Mouse (Mus musculus) limb, embryonic 12.5 days (tissue): ENCODE measurements at regions not wholly inside any gene's neighbourhood (a gene's known extent, or its start where the extent isn't known, plus 50 kb on each side); places are given as distances from the start of the nearest gene placed in this dataset.
A peak's percentile ranks its signal among the peaks of the same experiment; 100 is the strongest.

Experiments used
- ATAC-seq: fragments of 200-750 bp; cut with Nextera tagmentation; 2 replicates; pipeline ENCODE4 v1.8.0; 2017; ENCODE audit warnings: low read depth, moderate TSS enrichment; ENCODE audit not compliant: insufficient number of reproducible peaks, insufficient read depth, low FRiP score, low TSS enrichment
- H3K27ac ChIP-seq: fragments of 300-500 bp; sonication (generic); 2 replicates; pipeline ENCODE4 v1.5.1; 2016; ENCODE audit warnings: mild to moderate bottlenecking, moderate library complexity
- H3K27me3 ChIP-seq: fragments of 300-500 bp; sonication (generic); 2 replicates; pipeline ENCODE4 v1.6.1; 2016; ENCODE audit warnings: mild to moderate bottlenecking, moderate library complexity
- H3K36me3 ChIP-seq: fragments of 300-500 bp; sonication (generic); 2 replicates; pipeline ENCODE4 v1.6.1; 2016; ENCODE audit warnings: mild to moderate bottlenecking, moderate library complexity
- H3K4me1 ChIP-seq: fragments of 300-500 bp; sonication (generic); replicated peaks from 2 replicates; pipeline ENCODE4 v1.6.1; 2016
- H3K4me2 ChIP-seq: fragments of 300-500 bp; sonication (generic); 2 replicates; pipeline ENCODE4 v1.6.1; 2016; ENCODE audit warnings: mild to moderate bottlenecking, moderate library complexity
- H3K4me3 ChIP-seq: fragments of 300-500 bp; sonication (generic); replicated peaks from 2 replicates; pipeline ENCODE4 v1.5.1; 2016; ENCODE audit warnings: mild to moderate bottlenecking
- H3K9ac ChIP-seq: fragments of 300-500 bp; sonication (generic); replicated peaks from 2 replicates; pipeline ENCODE4 v1.6.1; 2016; ENCODE audit warnings: mild to moderate bottlenecking, moderate library complexity
- H3K9me3 ChIP-seq: fragments of 300-500 bp; sonication (generic); 2 replicates; pipeline ENCODE4 v1.6.1; 2016; ENCODE audit warnings: mild to moderate bottlenecking, moderate library complexity
- WGBS: fragments of 180-500 bp; shearing (Covaris S2); methylation state at CpG from one replicate; pipeline ENCODE4 v1.1.7; 2016; 5-methylcytosine and 5-hydroxymethylcytosine counted together

DNA sequence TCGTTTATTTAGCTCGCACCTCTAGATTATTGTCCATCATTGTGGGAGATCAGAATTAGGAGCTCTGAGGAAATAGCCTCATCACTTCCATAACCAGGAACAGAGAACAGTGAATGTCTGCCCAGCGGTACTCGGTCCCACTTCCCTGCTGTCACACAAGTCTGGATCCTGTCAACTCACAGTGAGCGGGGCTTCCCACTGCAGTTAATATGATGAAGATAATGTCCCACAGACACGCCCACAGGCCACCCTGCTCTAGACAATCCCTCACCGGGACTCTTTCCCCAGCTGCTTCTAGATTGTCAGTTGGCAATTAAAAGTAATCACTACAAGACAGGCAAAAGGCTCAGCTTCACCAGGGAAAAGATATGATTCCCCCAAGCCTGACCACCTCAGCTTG is 124.2 kb upstream of the Plekha5 start:
- H3K27ac ChIP-seq = no peak overlapping the region
- no peaks in the 10 kb centered on the region for H3K36me3 ChIP-seq
- no peaks in the 10 kb centered on the region for H3K9me3 ChIP-seq
- no peak overlapping the region for H3K9ac ChIP-seq
- no peaks in the 10 kb centered on the region for H3K27me3 ChIP-seq
- no peak for ATAC-seq
- H3K4me1 ChIP-seq = peaks cover 7% of the 10 kb centered on the region; the same call in 1 of the 2 replicates
- no peak overlapping the region for H3K4me2 ChIP-seq
- no peak overlapping the region for H3K4me3 ChIP-seq
- WGBS = 43% methylated on average over 7 of the region's 7 CpGs

DNA sequence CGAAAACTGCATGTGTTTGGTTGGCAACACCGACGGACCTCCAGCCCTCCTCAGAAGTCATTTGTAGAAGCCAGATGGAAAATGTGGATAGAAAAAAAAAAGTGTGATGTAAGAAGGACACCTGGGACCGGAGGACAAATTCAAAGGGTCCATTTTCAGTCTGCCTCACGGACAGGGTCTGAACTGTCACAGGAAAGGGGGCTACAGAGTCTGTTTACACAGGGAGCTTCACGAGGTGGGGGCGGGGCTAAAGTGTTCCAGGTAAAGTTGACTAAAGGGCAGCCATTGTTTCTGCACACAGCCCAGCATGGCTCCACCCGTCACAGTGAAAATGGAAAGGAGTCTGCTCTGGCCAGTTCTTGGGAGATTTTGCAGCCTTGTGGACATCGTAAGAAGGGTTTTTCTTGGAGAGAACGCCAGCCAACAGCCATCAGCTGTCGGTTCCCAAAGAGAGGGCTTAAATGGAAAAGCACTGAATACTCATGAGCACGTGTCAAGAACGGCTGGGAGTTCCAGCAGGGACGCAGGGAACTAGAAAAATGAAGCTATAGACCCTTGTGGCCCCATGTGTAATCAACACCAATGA is 125.8 kb upstream of the Plekha5 start:
- Histone ChIP-seq H3K9ac (no peak overlapping the region), H3K4me1 (no peaks in the 10 kb centered on the region), H3K27me3 (no peaks in the 10 kb centered on the region), H3K27ac (no peak overlapping the region), H3K9me3 (no peaks in the 10 kb centered on the region), H3K36me3 (no peaks in the 10 kb centered on the region), H3K4me3 (no peak overlapping the region), H3K4me2 (no peak overlapping the region)
- 82% methylated on average over 14 of the region's 14 CpGs for WGBS
- no peak for ATAC-seq

DNA sequence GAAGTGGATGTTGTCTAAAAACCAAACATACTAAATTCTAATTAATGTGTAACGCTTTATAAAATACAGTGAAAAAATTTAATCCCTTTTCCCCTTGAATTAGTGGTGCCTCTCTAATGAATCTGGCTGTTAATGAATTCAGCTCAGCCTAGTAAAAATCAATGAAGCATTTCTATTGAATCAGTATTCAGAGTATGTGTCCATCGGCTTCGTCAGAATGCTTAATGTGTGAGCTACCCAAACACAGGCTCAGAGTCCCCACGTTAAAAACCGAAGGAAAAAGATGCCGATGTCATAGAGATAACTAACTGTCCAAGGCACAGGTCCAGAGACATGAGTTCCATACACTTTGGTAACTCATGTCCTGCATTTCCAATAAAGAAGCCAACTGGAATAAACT is 126.3 kb upstream of the Plekha5 start:
- H3K27me3 ChIP-seq = no peaks in the 10 kb centered on the region
- no peak for ATAC-seq
- H3K4me3 ChIP-seq = no peak overlapping the region
- H3K4me2 ChIP-seq = no peak overlapping the region
- H3K27ac ChIP-seq = no peak overlapping the region
- H3K4me1 ChIP-seq = no peaks in the 10 kb centered on the region
- H3K9me3 ChIP-seq = no peaks in the 10 kb centered on the region
- 90% methylated on average over 6 of the region's 6 CpGs for WGBS
- no peaks in the 10 kb centered on the region for H3K36me3 ChIP-seq
- H3K9ac ChIP-seq = no peak overlapping the region

DNA sequence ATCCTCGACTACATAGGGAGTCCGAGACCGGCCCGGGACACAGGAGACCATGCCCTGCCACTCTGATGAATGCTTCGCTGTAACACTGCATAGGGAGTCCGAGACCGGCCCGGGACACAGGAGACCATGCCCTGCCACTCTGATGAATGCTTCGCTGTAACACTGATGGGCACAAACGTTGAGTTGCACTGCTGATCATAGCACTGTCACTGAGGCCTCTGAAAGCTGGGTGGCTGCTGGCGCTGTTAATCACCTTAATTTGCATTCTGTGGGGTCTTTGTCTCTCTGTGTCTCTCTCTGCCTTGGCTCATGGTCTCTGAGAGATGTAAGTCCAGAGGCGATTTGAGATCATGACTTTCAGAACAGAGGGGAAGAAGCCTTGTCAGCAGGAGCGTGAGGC is 133.7 kb upstream of the Plekha5 start:
- Histone ChIP-seq H3K27me3 (no peaks in the 10 kb centered on the region), H3K4me3 (no peak overlapping the region), H3K27ac (no peak overlapping the region), H3K9ac (no peak overlapping the region), H3K4me1 (no peaks in the 10 kb centered on the region), H3K36me3 (no peaks in the 10 kb centered on the region), H3K4me2 (no peak overlapping the region), H3K9me3 (no peaks in the 10 kb centered on the region)
- ATAC-seq = no peak
- WGBS = 66% methylated on average over 12 of the region's 13 CpGs

DNA sequence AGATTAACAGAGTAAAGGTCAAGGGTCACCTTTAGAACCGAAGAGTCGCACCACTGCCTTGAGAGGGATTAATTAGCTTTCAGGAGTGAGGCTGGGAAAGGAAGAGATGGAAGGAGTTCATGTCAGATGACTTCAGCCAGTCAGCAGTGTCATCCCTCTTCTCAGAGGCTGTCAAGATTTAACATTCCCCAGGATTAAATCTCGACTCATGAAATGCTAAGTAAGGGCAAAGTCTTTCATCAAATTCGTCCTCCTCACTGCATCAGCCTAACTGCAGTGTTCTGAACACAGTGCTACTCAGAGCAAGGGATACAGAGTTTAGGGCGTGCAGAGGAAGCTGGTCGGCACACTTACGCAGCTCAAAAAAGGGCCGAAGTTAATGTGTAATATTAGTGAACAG is 135.1 kb upstream of the Plekha5 start:
- H3K9me3 ChIP-seq = no peaks in the 10 kb centered on the region
- no peak overlapping the region for H3K4me2 ChIP-seq
- no peak for ATAC-seq
- no peak overlapping the region for H3K27ac ChIP-seq
- WGBS = 47% methylated on average over 8 of the region's 8 CpGs
- H3K9ac ChIP-seq = no peak overlapping the region
- H3K27me3 ChIP-seq = no peaks in the 10 kb centered on the region
- H3K4me3 ChIP-seq = no peak overlapping the region
- no peaks in the 10 kb centered on the region for H3K4me1 ChIP-seq
- H3K36me3 ChIP-seq = no peaks in the 10 kb centered on the region

DNA sequence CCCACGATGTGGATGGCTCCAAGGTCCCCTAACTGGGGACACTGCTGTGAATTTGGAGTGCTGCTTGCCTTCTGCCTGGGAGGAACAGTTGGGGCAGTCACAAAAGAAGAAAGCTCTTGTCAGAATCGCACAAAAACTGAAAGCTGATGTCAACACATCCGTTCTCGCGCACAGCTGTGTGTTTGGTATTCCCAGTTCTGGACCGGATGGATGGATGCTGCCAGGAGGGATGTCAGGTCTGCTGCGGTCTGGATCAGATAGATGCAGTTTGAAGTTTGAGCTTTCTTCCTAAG is 141.6 kb upstream of the Plekha5 start:
- H3K9ac ChIP-seq = no peak overlapping the region
- no peak overlapping the region for H3K4me2 ChIP-seq
- no peaks in the 10 kb centered on the region for H3K36me3 ChIP-seq
- ATAC-seq = no peak
- H3K4me3 ChIP-seq = no peak overlapping the region
- no peaks in the 10 kb centered on the region for H3K27me3 ChIP-seq
- 76% methylated on average over 7 of the region's 7 CpGs for WGBS
- 0 out of 2 replicates have a peak overlapping the region, but pooled peaks have one; percentile 19 for H3K27ac ChIP-seq
- H3K4me1 ChIP-seq = peaks cover 32% of the 10 kb centered on the region
- no peaks in the 10 kb centered on the region for H3K9me3 ChIP-seq

DNA sequence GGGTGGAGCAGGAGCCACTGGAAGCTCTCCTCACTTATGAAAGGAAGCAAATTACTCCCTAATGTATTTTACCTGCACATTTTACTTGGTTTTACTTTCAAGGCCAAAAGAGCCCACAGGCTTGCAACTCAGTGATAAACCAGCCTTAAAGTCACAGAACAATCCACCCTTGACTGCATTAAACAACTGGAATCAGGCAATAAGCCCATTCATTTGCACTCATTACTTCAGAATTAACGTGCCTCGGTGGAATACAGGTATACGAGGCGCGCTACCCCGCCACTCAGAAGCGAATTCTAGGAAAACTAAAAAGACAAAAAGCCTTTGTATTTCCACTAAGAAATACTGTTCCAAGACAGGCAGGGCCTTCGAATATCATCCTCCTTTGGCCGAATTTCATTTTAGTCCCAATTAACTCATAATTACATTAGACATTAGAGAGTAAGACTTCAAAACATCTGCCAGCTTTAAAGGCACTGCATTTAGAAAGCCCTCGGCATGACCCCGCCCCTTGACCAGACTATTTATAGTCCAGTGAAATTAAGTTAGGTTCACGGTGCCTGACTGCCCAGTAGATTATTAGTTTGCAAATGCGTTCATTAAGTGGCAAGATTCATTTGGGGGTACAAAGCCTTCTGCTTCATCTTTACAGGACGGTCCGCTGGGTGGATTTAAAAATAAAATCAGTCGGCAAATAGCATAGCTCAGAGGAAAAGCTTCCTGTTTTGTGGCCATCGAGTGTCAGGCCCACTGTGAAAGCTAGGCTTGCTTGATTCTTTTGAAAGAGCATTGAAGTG is 142.2 kb upstream of the Plekha5 start:
- peak overlapping the region; percentile 71; the same call in 1 of the 2 replicates for H3K27ac ChIP-seq
- H3K9ac ChIP-seq = no peak overlapping the region
- H3K4me2 ChIP-seq = peak overlapping the region; percentile 21; the same call in 1 of the 2 replicates
- no peaks in the 10 kb centered on the region for H3K9me3 ChIP-seq
- peak; percentile 75 for ATAC-seq
- H3K27me3 ChIP-seq = no peaks in the 10 kb centered on the region
- H3K4me1 ChIP-seq = peaks cover 32% of the 10 kb centered on the region
- H3K36me3 ChIP-seq = no peaks in the 10 kb centered on the region
- no peak overlapping the region for H3K4me3 ChIP-seq
- 39% methylated on average over 17 of the region's 17 CpGs for WGBS

DNA sequence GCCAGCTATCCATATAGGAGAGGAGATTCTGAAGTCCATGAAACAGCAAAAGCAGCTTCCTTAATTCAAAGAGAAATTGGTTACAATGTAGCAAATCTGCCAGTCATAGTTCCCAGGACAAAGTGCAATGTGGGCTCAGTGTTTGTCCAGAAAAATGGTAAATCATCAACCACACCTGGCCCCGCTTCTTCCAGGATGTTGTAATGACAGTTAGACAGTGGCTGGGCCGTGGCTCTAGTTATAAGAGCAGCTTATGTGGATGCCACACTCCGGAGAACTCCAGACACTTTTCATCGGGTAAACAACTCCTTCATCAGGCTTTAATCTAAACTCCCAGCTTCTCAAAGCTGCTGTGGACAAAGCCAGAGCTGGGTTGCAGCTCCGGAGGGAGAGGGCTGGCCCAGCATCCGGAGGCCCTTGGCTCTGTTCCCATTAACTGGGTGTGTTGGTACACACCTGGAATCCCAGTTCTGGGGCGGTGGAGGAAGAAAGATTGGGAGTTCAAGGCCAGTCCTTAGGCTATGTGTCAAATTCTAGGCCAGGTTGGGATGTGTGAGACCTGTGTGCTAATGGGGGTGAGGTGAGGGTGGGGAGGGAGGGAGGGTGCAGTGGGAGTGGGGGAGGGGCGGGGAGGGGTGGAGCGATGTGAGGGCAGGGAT is 142.9 kb upstream of the Plekha5 start:
- ATAC-seq = peak; percentile 74
- peak overlapping the region; percentile 71; the same call in 1 of the 2 replicates for H3K27ac ChIP-seq
- H3K4me1 ChIP-seq = peaks cover 32% of the 10 kb centered on the region

DNA sequence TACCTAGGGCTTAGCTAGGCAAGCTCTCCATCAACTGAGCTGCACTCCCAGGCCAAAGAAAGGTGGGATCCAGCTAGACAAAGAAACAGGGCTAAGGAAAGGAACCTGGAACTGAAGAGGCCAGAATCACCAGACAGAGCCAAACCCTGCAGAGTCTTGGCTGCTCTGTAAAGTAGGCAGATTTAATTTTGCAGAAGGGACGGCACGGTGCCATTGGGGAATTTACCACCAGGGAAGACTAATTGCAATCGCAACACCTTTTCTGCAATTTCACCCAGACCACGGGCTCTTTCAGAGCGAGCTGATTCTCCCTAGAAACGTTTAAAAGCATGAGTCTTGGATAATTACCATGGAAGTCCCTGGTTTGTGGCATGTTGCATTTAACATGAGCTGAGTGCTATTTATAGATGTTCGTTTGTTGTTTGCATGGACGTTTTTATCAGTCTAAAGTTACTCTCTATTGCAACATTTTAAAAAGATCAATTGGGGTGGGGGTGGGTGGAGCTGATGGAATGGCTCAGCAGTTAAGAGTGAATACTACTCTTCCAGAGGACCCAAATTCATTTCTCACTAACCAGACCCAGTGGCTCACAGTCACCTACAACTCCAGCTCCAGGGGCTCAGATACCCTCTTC is 144.0 kb upstream of the Plekha5 start:
- no peaks in the 10 kb centered on the region for H3K36me3 ChIP-seq
- no peaks in the 10 kb centered on the region for H3K27me3 ChIP-seq
- no peak overlapping the region for H3K4me3 ChIP-seq
- H3K4me2 ChIP-seq = no peak overlapping the region
- H3K4me1 ChIP-seq = peaks cover 32% of the 10 kb centered on the region
- no peak overlapping the region for H3K27ac ChIP-seq
- no peak for ATAC-seq
- 57% methylated on average over 8 of the region's 8 CpGs for WGBS
- no peak overlapping the region for H3K9ac ChIP-seq
- H3K9me3 ChIP-seq = no peaks in the 10 kb centered on the region

More for the DNA sequence above, 142.9 kb upstream of the Plekha5 start:
- Histone ChIP-seq H3K27me3 (no peaks in the 10 kb centered on the region), H3K4me2 (peak overlapping the region; percentile 21; the same call in 1 of the 2 replicates), H3K9me3 (no peaks in the 10 kb centered on the region), H3K4me3 (no peak overlapping the region), H3K36me3 (no peaks in the 10 kb centered on the region), H3K9ac (no peak overlapping the region)
- WGBS = 44% methylated on average over 9 of the region's 9 CpGs

DNA sequence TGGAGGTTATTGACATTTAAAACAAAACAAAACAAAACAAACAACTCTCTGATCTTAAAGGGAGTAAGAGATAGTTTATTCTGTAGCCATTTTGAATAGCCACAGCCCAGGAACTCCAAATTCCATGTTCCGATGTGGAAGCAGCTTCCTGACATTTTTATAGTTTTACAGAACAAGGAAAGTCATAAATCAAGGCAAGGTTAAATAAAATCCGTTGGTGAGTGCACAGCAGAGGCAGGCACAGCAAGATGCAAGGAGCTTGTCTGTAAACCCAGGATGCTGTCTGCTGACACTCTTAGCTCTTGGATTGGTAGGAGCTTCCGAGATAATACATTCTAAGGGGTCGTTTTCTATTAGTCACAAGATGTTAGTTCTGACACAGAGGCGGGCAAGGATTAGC is 145.1 kb upstream of the Plekha5 start:
- Histone ChIP-seq H3K27ac (no peak overlapping the region), H3K9me3 (no peaks in the 10 kb centered on the region), H3K4me1 (peaks cover 32% of the 10 kb centered on the region), H3K4me3 (no peak overlapping the region), H3K4me2 (no peak overlapping the region; the same call in 1 of the 2 replicates), H3K9ac (no peak overlapping the region; the same call in 1 of the 2 replicates), H3K36me3 (no peaks in the 10 kb centered on the region), H3K27me3 (no peaks in the 10 kb centered on the region)
- no peak for ATAC-seq
- 18% methylated on average over 5 of the region's 5 CpGs for WGBS

DNA sequence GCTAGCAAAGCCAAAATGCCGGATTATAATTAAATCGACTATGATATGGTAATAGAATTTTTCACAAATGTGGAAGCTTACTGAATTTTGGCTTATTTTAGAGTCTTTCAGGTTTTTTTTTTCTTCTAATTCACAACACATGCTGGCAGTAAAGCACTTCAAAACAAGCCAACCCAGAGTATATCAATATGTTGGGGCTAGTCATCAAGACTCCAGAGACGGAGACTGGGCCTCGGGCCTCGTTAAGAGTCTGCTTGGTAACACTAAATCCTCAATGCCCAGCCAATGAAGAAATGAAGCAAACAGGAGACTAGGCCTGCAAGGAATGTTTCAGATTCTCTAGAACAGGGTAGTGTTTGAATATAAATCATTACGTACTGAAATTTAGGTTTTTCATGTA is 153.3 kb upstream of the Plekha5 start:
- H3K27me3 ChIP-seq = no peaks in the 10 kb centered on the region
- H3K4me1 ChIP-seq = 0 out of 2 replicates have a peak, but pooled peaks cover 4% of the 10 kb centered on the region
- WGBS = 47% methylated on average over 6 of the region's 6 CpGs
- H3K4me2 ChIP-seq = no peak overlapping the region
- no peak overlapping the region for H3K9ac ChIP-seq
- H3K9me3 ChIP-seq = no peaks in the 10 kb centered on the region
- ATAC-seq = no peak
- no peaks in the 10 kb centered on the region for H3K36me3 ChIP-seq
- H3K4me3 ChIP-seq = no peak overlapping the region
- H3K27ac ChIP-seq = no peak overlapping the region
